Mouse (Mus musculus): Measurements from ENCODE around the gene Zfp764. TPM values are rescaled to one million over a fixed set of nuclear protein-coding genes. Genes with fewer than 3 reads are reported as not detected.
"Not testable (repeated sequence)": the region's sequence is repeated elsewhere in the genome, so short reads cannot be mapped to it uniquely, and the experiment has no call there.

Zfp764 gene
- polyA plus RNA-seq, 1 experiment from 2014 or later: 7.5 TPM

GRCm38 (mm10) chr7:127426354-127426753, 19.7 kb upstream of the Zfp764 start:
- Histone ChIP-seq H3K4me1 (ENCODE audit: control insufficient read depth, insufficient read depth, low read length) (peaks cover under 1% of the 10 kb centered on the region; the same call in 1 of the 2 replicates), H3K27ac (ENCODE audit: low read depth, low read length) (no peak overlapping the region), H3K36me3 (ENCODE audit: control insufficient read depth, insufficient read depth, low read length) (no peaks in the 10 kb centered on the region), H3K4me2 (ENCODE audit: low read depth) (no peak overlapping the region), H3K4me3 (ENCODE audit: low read depth, low read length) (no peak overlapping the region), H3K9me3 (ENCODE audit: control insufficient read depth, low read length) (no peaks in the 10 kb centered on the region), H3K9ac (ENCODE audit: low read length) (no peak overlapping the region), H3K27me3 (ENCODE audit: control insufficient read depth, insufficient read depth, low read length) (no peaks in the 10 kb centered on the region)
- 77% methylated on average over 3 of the region's 3 CpGs for WGBS
- ATAC-seq (ENCODE audit: insufficient read depth, low FRiP score, low TSS enrichment) (no peak), DNase-seq (ENCODE audit: low spot score) (no peak)

DNA sequence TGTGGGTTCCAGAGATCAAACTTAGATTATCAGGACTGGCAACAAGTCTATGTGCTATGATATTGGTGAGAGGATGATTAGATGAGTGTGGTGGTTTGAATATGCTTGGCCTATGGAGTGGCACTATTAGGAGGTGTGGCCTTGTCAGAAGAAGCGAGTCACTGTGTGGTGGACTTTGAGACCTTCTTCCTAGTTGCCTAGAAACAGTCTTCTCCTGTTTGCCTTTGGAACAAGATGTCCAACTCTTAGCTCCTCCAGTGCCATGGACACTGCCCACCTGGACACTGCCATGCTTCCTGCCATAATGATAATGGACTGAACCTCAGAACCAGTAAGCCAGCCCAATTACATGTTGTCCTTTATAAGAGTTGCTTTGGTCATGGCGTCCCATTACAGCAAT, 19.3 kb upstream of the Zfp764 start:
- H3K27ac ChIP-seq (ENCODE audit: low read depth, low read length): no peak overlapping the region
- DNase-seq (ENCODE audit: low spot score) (no peak), ATAC-seq (ENCODE audit: insufficient read depth, low FRiP score, low TSS enrichment) (no peak)
- H3K4me2 ChIP-seq (ENCODE audit: low read depth): no peak overlapping the region
- no peaks in the 10 kb centered on the region for H3K9me3 ChIP-seq (ENCODE audit: control insufficient read depth, low read length)
- WGBS: 90% methylated on average over 2 of the region's 2 CpGs
- no peak overlapping the region for H3K4me3 ChIP-seq (ENCODE audit: low read depth, low read length)
- H3K36me3 ChIP-seq (ENCODE audit: control insufficient read depth, insufficient read depth, low read length): no peaks in the 10 kb centered on the region
- no peak overlapping the region for H3K9ac ChIP-seq (ENCODE audit: low read length)
- peaks cover 5% of the 10 kb centered on the region; the same call in 1 of the 2 replicates for H3K4me1 ChIP-seq (ENCODE audit: control insufficient read depth, insufficient read depth, low read length)
- no peaks in the 10 kb centered on the region for H3K27me3 ChIP-seq (ENCODE audit: control insufficient read depth, insufficient read depth, low read length)

GRCm38 (mm10) chr7:127425291-127425690, 18.7 kb upstream of the Zfp764 start:
- Histone ChIP-seq H3K4me2 (ENCODE audit: low read depth) (no peak overlapping the region), H3K9me3 (ENCODE audit: control insufficient read depth, low read length) (no peaks in the 10 kb centered on the region), H3K4me3 (ENCODE audit: low read depth, low read length) (no peak overlapping the region), H3K9ac (ENCODE audit: low read length) (no peak overlapping the region), H3K27me3 (ENCODE audit: control insufficient read depth, insufficient read depth, low read length) (no peaks in the 10 kb centered on the region), H3K36me3 (ENCODE audit: control insufficient read depth, insufficient read depth, low read length) (no peaks in the 10 kb centered on the region), H3K27ac (ENCODE audit: low read depth, low read length) (no peak overlapping the region), H3K4me1 (ENCODE audit: control insufficient read depth, insufficient read depth, low read length) (peaks cover 6% of the 10 kb centered on the region; the same call in 1 of the 2 replicates)
- 88% methylated on average over 3 of the region's 3 CpGs for WGBS
- ATAC-seq (ENCODE audit: insufficient read depth, low FRiP score, low TSS enrichment) (no peak), DNase-seq (ENCODE audit: low spot score) (no peak)

DNA sequence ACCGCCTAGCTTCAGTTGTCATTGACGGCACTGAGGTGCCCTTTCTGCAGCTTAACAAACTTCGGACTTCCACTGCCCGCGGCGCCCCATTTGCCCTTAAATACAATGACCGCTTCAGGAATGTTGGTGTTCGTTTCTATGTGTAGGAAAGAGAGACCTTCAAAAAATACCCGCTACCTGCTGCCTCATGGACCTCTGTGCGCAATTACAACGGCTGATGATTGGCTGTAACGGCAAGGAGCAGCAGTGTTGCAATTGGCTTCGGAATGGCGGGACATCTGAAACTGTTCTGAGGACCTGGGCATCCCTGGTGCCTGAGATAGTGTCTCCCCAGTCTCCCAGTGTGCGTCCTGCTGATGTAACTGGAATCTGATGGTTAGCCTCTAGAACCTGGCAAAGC, 15.6 kb upstream of the Zfp764 start:
- DNase-seq (ENCODE audit: low spot score) (no peak), ATAC-seq (ENCODE audit: insufficient read depth, low FRiP score, low TSS enrichment) (no peak)
- Histone ChIP-seq H3K9me3 (ENCODE audit: control insufficient read depth, low read length) (no peaks in the 10 kb centered on the region), H3K4me2 (ENCODE audit: low read depth) (peak overlapping the region; percentile 95), H3K27ac (ENCODE audit: low read depth, low read length) (no peak overlapping the region), H3K4me1 (ENCODE audit: control insufficient read depth, insufficient read depth, low read length) (peaks cover 6% of the 10 kb centered on the region; the same call in 1 of the 2 replicates), H3K36me3 (ENCODE audit: control insufficient read depth, insufficient read depth, low read length) (no peaks in the 10 kb centered on the region), H3K4me3 (ENCODE audit: low read depth, low read length) (peak overlapping the region; percentile 79), H3K27me3 (ENCODE audit: control insufficient read depth, insufficient read depth, low read length) (no peaks in the 10 kb centered on the region), H3K9ac (ENCODE audit: low read length) (peak overlapping the region; percentile 28; the same call in 1 of the 2 replicates)
- WGBS: 2% methylated on average over 15 of the region's 15 CpGs

GRCm38 (mm10) chr7:127421388-127422191, 15.0 kb upstream of the Zfp764 start, which contains the start of gene Zfp688:
Zfp688 (minus strand) TSS chr7:127422068.
- Histone ChIP-seq H3K27me3 (ENCODE audit: control insufficient read depth, insufficient read depth, low read length) (no peaks in the 10 kb centered on the region), H3K4me2 (ENCODE audit: low read depth) (peak within 1 kb of the TSS; percentile 95), H3K9me3 (ENCODE audit: control insufficient read depth, low read length) (no peaks in the 10 kb centered on the region), H3K4me1 (ENCODE audit: control insufficient read depth, insufficient read depth, low read length) (peaks cover 6% of the 10 kb centered on the region; the same call in 1 of the 2 replicates), H3K4me3 (ENCODE audit: low read depth, low read length) (peak within 1 kb of the TSS; percentile 79), H3K27ac (ENCODE audit: low read depth, low read length) (0 out of 2 replicates have a peak within 1 kb of the TSS, but pooled peaks have one; percentile 42), H3K36me3 (ENCODE audit: control insufficient read depth, insufficient read depth, low read length) (no peaks in the 10 kb centered on the region), H3K9ac (ENCODE audit: low read length) (peak within 1 kb of the TSS; percentile 89)
- ATAC-seq (ENCODE audit: insufficient read depth, low FRiP score, low TSS enrichment) (peak; percentile 93), DNase-seq (ENCODE audit: low spot score) (peak; percentile 92)
- WGBS: under 1% methylated on average over 48 of the region's 48 CpGs

DNA sequence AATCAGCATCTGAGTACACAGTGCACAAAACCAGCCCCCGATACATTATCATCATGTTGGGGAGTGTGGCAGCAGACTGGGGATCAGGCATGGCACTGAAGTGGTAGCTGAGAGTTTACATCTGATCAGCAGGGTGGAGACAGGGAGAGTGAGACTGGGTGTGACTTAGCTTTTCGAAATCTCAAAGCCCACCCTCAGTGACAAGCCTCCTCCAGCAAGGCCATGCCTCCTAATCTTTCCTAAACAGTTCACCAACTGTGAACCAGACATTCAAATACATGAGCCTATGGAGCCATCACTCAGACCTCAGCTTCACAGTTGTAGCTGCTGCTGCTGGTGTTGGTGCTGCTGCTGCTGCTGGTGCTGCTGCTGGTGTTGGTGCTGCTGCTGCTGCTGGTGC, 4.8 kb upstream of the Zfp764 start:
- Histone ChIP-seq H3K9ac (ENCODE audit: low read length) (no peak overlapping the region), H3K4me2 (ENCODE audit: low read depth) (no peak overlapping the region), H3K27me3 (ENCODE audit: control insufficient read depth, insufficient read depth, low read length) (no peaks in the 10 kb centered on the region), H3K9me3 (ENCODE audit: control insufficient read depth, low read length) (no peaks in the 10 kb centered on the region), H3K4me1 (ENCODE audit: control insufficient read depth, insufficient read depth, low read length) (no peaks in the 10 kb centered on the region), H3K4me3 (ENCODE audit: low read depth, low read length) (no peak overlapping the region), H3K36me3 (ENCODE audit: control insufficient read depth, insufficient read depth, low read length) (no peaks in the 10 kb centered on the region), H3K27ac (ENCODE audit: low read depth, low read length) (no peak overlapping the region)
- ATAC-seq (ENCODE audit: insufficient read depth, low FRiP score, low TSS enrichment) (no peak), DNase-seq (ENCODE audit: low spot score) (no peak)
- WGBS: 72% methylated on average over 2 of the region's 2 CpGs

GRCm38 (mm10) chr7:127404101-127404500, 2.5 kb downstream of the Zfp764 start:
- H3K9me3 ChIP-seq (ENCODE audit: control insufficient read depth, low read length); H3K4me2 ChIP-seq (ENCODE audit: low read depth); DNase-seq (ENCODE audit: low spot score); H3K4me1 ChIP-seq (ENCODE audit: control insufficient read depth, insufficient read depth, low read length); H3K27me3 ChIP-seq (ENCODE audit: control insufficient read depth, insufficient read depth, low read length); H3K9ac ChIP-seq (ENCODE audit: low read length); H3K27ac ChIP-seq (ENCODE audit: low read depth, low read length); H3K36me3 ChIP-seq (ENCODE audit: control insufficient read depth, insufficient read depth, low read length); H3K4me3 ChIP-seq (ENCODE audit: low read depth, low read length); ATAC-seq (ENCODE audit: insufficient read depth, low FRiP score, low TSS enrichment): not testable (repeated sequence)
- WGBS: 96% methylated on average over 6 of the region's 6 CpGs

DNA sequence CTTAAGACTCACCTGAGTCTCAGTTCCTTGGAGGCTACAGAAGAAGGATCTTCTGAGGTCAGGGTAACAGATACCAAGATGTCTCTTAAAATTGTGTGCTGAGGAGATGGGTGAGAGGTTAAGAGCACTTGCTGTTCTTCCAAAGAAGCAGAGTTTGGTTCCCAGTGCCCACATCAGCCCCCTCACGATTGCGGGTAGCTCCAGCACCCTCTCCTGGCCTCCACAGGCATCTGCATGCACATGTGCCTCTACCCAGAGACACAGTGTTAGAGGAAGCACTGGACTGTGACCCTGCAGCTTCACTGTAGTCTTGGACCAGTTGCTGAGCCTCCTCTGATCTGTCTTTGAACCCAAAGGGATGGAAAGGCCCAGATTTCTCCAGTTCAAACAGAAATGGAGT, 3.6 kb downstream of the Zfp764 start:
- no peak overlapping the region for H3K4me3 ChIP-seq (ENCODE audit: low read depth, low read length)
- 68% methylated on average over 2 of the region's 2 CpGs for WGBS

GRCm38 (mm10) chr7:127400355-127400754, 6.3 kb downstream of the Zfp764 start:
- Histone ChIP-seq H3K4me3 (ENCODE audit: low read depth, low read length) (no peak overlapping the region), H3K9ac (ENCODE audit: low read length) (no peak overlapping the region), H3K27ac (ENCODE audit: low read depth, low read length) (no peak overlapping the region), H3K9me3 (ENCODE audit: control insufficient read depth, low read length) (no peaks in the 10 kb centered on the region), H3K36me3 (ENCODE audit: control insufficient read depth, insufficient read depth, low read length) (no peaks in the 10 kb centered on the region), H3K27me3 (ENCODE audit: control insufficient read depth, insufficient read depth, low read length) (no peaks in the 10 kb centered on the region), H3K4me2 (ENCODE audit: low read depth) (no peak overlapping the region), H3K4me1 (ENCODE audit: control insufficient read depth, insufficient read depth, low read length) (no peaks in the 10 kb centered on the region)
- no peak for ATAC-seq (ENCODE audit: insufficient read depth, low FRiP score, low TSS enrichment)
- WGBS: 65% methylated on average over 3 of the region's 3 CpGs
- DNase-seq (ENCODE audit: low spot score): no peak

More for the DNA sequence above, 3.6 kb downstream of the Zfp764 start:
- ATAC-seq (ENCODE audit: insufficient read depth, low FRiP score, low TSS enrichment) (no peak), DNase-seq (ENCODE audit: low spot score) (no peak)
- Histone ChIP-seq H3K4me2 (ENCODE audit: low read depth) (no peak overlapping the region), H3K27me3 (ENCODE audit: control insufficient read depth, insufficient read depth, low read length) (no peaks in the 10 kb centered on the region), H3K9ac (ENCODE audit: low read length) (no peak overlapping the region), H3K9me3 (ENCODE audit: control insufficient read depth, low read length) (no peaks in the 10 kb centered on the region), H3K4me1 (ENCODE audit: control insufficient read depth, insufficient read depth, low read length) (no peaks in the 10 kb centered on the region), H3K27ac (ENCODE audit: low read depth, low read length) (no peak overlapping the region), H3K36me3 (ENCODE audit: control insufficient read depth, insufficient read depth, low read length) (no peaks in the 10 kb centered on the region)
